Mouse (Mus musculus): ENCODE measurements around the gene Ago4. TPM values are rescaled to one million over a fixed set of nuclear protein-coding genes. Genes with fewer than 3 reads are reported as not detected.

The Ago4 gene
- total and polyA plus RNA-seq, 3 experiments = 0.42 to 1.8 TPM; not detected in 1

DNA sequence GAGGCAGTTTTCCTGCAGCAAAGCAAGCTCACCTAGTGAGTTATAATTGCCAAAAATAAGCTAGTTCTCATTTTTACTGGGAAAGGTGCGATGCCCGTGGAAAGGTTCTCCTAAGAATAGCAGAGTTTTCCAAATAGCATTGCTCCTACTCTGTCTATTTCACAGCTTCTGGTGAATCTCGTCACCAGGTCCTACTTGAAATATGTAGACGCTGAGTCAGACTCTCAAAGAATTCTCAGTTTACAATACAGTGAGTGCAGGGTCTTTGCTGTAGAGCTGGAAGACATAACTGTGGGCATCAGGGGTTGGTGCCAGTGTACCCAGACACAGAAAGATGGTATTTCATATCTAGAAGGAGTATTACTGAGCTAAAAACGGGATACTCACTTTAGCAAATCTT is 22.3 kb downstream of the Ago4 start:
- Histone ChIP-seq H3K9me3 (replicated peaks; ENCODE audit: insufficient read depth, low read length) (no peaks in the 10 kb centered on the region), H3K4me3 (ENCODE audit: control insufficient read depth in 1 of 2, insufficient read depth in 1 of 2, low read depth in 2 of 2, low read length in 2 of 2) (no peak overlapping the region), H3K9ac (ENCODE audit: control insufficient read depth, low read depth, low read length, poor library complexity, severe bottlenecking) (no peak overlapping the region), H3K27ac (ENCODE audit: control insufficient read depth, low read depth, low read length) (no peak overlapping the region), H3K4me1 (ENCODE audit: control insufficient read depth in 1 of 2, insufficient read depth in 2 of 2, low read length in 2 of 2) (peaks cover 0 to 2% of the 10 kb centered on the region in 2 experiments; a peak in 1 of 4 replicates), H3K36me3 (ENCODE audit: control insufficient read depth in 1 of 2, insufficient read depth in 2 of 2, low read length in 2 of 2) (no peaks in the 10 kb centered on the region), H3K79me2 (ENCODE audit: control insufficient read depth, insufficient read depth, low read length, poor library complexity) (no peaks in the 10 kb centered on the region), H3K27me3 (ENCODE audit: control insufficient read depth in 1 of 2, insufficient read depth in 2 of 2, low read length in 2 of 2) (no peaks in the 10 kb centered on the region)
- TF ChIP-seq MEF2A (IDR thresholded peaks at IDR 0.05; ENCODE audit: extremely low read depth, insufficient replicate concordance, low read depth, low read length, poor library complexity, severe bottlenecking) (no peak), TBP (IDR thresholded peaks at IDR 0.05; ENCODE audit: low read depth, low read length) (no peak), MAFK (IDR thresholded peaks at IDR 0.05; ENCODE audit: borderline replicate concordance, low read depth, low read length) (no peak), ELF1 (IDR thresholded peaks at IDR 0.05; ENCODE audit: low read depth, low read length) (no peak), MYC (IDR thresholded peaks at IDR 0.05; ENCODE audit: low read depth, low read length) (no peak), SMC3 (IDR thresholded peaks at IDR 0.05; ENCODE audit: low read depth, low read length) (no peak), ZKSCAN1 (IDR thresholded peaks at IDR 0.05; ENCODE audit: low read depth, low read length) (no peak), RCOR1 (IDR thresholded peaks at IDR 0.05; ENCODE audit: low read depth, low read length) (no peak), MYB (IDR thresholded peaks at IDR 0.05; ENCODE audit: low read depth, low read length) (no peak), TCF12 (IDR thresholded peaks at IDR 0.05; ENCODE audit: low read depth, low read length) (no peak), USF1 (IDR thresholded peaks at IDR 0.05; ENCODE audit: low read depth, low read length) (no peak), SIN3A (IDR thresholded peaks at IDR 0.05; ENCODE audit: low read length) (no peak), JUND (IDR thresholded peaks at IDR 0.05; ENCODE audit: low read depth, low read length) (no peak), CHD2 (IDR thresholded peaks at IDR 0.05; ENCODE audit: low read length) (no peak), NELFE (IDR thresholded peaks at IDR 0.05; ENCODE audit: low read depth, low read length) (no peak), MAX (IDR thresholded peaks at IDR 0.05; ENCODE audit: low read length) (no peak), ETS1 (IDR thresholded peaks at IDR 0.05; ENCODE audit: low read depth, low read length) (no peak), USF2 (IDR thresholded peaks at IDR 0.05; ENCODE audit: borderline replicate concordance in 1 of 2, insufficient read depth in 1 of 2, low read depth in 1 of 2, low read length in 2 of 2) (no peak), KAT2A (conservative IDR thresholded peaks at IDR 0.05; ENCODE audit: low read depth, low read length) (no peak)
- no peak for DNase-seq (ENCODE audit: low read depth, low spot score)

DNA sequence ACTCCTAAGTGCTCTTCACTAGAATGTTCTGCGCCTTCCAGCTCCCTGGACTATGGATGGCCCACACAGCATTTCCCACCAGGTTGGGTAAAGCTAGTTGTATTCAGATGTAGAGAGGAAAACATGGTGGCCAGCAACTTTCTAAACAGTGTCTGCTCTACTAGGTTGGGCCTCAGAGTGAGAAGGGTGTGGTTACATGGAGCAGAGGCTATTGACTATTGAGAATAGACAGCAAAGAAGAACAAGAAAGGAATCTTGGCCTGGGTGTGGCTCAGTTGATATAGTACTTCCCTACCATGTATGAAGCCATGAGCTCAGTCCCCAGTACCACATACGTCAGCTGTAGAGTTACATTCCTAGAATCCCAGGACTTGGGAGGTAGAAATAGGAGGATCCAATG is 24.2 kb downstream of the Ago4 start:
- H3K27ac ChIP-seq (ENCODE audit: control insufficient read depth, low read depth, low read length) = no peak overlapping the region
- no peaks in the 10 kb centered on the region for H3K36me3 ChIP-seq (ENCODE audit: control insufficient read depth in 1 of 2, insufficient read depth in 2 of 2, low read length in 2 of 2)
- no peaks in the 10 kb centered on the region for H3K27me3 ChIP-seq (ENCODE audit: control insufficient read depth in 1 of 2, insufficient read depth in 2 of 2, low read length in 2 of 2)
- TF ChIP-seq MAX (IDR thresholded peaks at IDR 0.05; ENCODE audit: low read length) (no peak), TAL1 (IDR thresholded peaks at IDR 0.05; ENCODE audit: low read length) (no peak), USF2 (IDR thresholded peaks at IDR 0.05; ENCODE audit: borderline replicate concordance in 1 of 2, insufficient read depth in 1 of 2, low read depth in 1 of 2, low read length in 2 of 2) (no peak), GABPA (IDR thresholded peaks at IDR 0.05; ENCODE audit: low read depth, low read length) (no peak), ZC3H11A (IDR thresholded peaks at IDR 0.05; ENCODE audit: low read depth, low read length) (no peak)
- H3K79me2 ChIP-seq (ENCODE audit: control insufficient read depth, insufficient read depth, low read length, poor library complexity) = no peaks in the 10 kb centered on the region
- no peaks in the 10 kb centered on the region for H3K9me3 ChIP-seq (replicated peaks; ENCODE audit: insufficient read depth, low read length)
- no peak overlapping the region for H3K4me3 ChIP-seq (ENCODE audit: control insufficient read depth in 1 of 2, insufficient read depth in 1 of 2, low read depth in 2 of 2, low read length in 2 of 2)
- no peak overlapping the region for H3K9ac ChIP-seq (ENCODE audit: control insufficient read depth, low read depth, low read length, poor library complexity, severe bottlenecking)
- peaks cover 0 to 2% of the 10 kb centered on the region in 2 experiments; a peak in 1 of 4 replicates for H3K4me1 ChIP-seq (ENCODE audit: control insufficient read depth in 1 of 2, insufficient read depth in 2 of 2, low read length in 2 of 2)
- no peak for DNase-seq (ENCODE audit: low read depth, low spot score)
